Comparison of ENCODE assay signal across 24 mouse cellular contexts in genomic region chr16:75292736-75293428, GRCm38 (mm10).
DNase-seq lines count a peak whose midpoint lies in the region; ATAC-seq lines count a peak whose summit lies in the region.
"Had no signal": no experiment of that assay in that cellular context is flagged by ENCODE, and none has a peak within 500 bp of the region (broad histone marks: within the 10 kb centered on the region; RNA-seq: fewer than 3 reads in every experiment).

No protein-coding gene starts in this region.

- ATAC-seq in megakaryocyte, adult 5-6 weeks (ENCODE audit: poor library complexity, severe bottlenecking): peak; percentile 88
- ATAC-seq: forebrain, embryonic 15.5 days; inflammation-experienced regulatory T-cells, adult 6 months; liver, embryonic 12.5 days; liver, postnatal 0 days; midbrain, embryonic 15.5 days had no signal

- DNase-seq in embryo, embryonic 10.5 days (ENCODE audit: low spot score): peak; percentile 2
- DNase-seq in embryo, embryonic 9.5 days (ENCODE audit: extremely low spot score): no peak
- DNase-seq in retina, embryonic 14.5 days (ENCODE audit: low spot score): peak; percentile 18
- DNase-seq in retina, postnatal 1 day: no peak
- DNase-seq in ovary, adult 18-20 months (ENCODE audit: low spot score): no peak
- DNase-seq in heart, adult 9 months (ENCODE audit: low spot score in 2 of 2): no peak
- DNase-seq in natural killer cell, adult 2 months (ENCODE audit: low spot score in 2 of 2): no peak
- DNase-seq: adrenal gland, postnatal 10 days; cerebellum, adult 8-10 months; cerebellum, postnatal 25 days; embryo, embryonic 11 days; gastrocnemius, postnatal 36 days; heart, adult 2 months; heart, postnatal 14 days; kidney, postnatal 36 days; left cerebral cortex, postnatal 4 days; liver, postnatal 0 days; lung, postnatal 36 days; right cerebral cortex, postnatal 14 days had no signal

Comparison
In these comparisons a context has a peak if more than half of its experiments do, and no peak if none do; other contexts are left out.
1. DNase-seq: peak in embryo, embryonic 10.5 days (single experiment) and retina, embryonic 14.5 days (single experiment); none in embryo, embryonic 9.5 days (single experiment), retina, postnatal 1 day (single experiment), ovary, adult 18-20 months (single experiment), heart, adult 9 months (0 of 2) and natural killer cell, adult 2 months (0 of 2).